Mouse (Mus musculus): Measurements from ENCODE around the gene Pdlim1.
"Not testable (repeated sequence)": the region's sequence is repeated elsewhere in the genome, so short reads cannot be mapped to it uniquely, and the experiment has no call there.

Gene Pdlim1

GRCm38 (mm10) chr19:40240838-40241689 lies 30.6 kb downstream of the Pdlim1 start:
- no peak for DNase-seq (ENCODE audit: low spot score in 2 of 2)

GRCm38 (mm10) chr19:40240360-40240759 lies 31.3 kb downstream of the Pdlim1 start:
- DNase-seq (ENCODE audit: low spot score in 2 of 2): no peak

- no peak for DNase-seq (ENCODE audit: low spot score in 2 of 2)
Observed at GRCm38 (mm10) chr19:40238175-40238850, 33.3 kb downstream of the Pdlim1 start.

- DNase-seq (ENCODE audit: low spot score in 2 of 2): no peak
Observed at GRCm38 (mm10) chr19:40232560-40232959, 39.1 kb downstream of the Pdlim1 start.

- DNase-seq (ENCODE audit: low spot score in 2 of 2): no peak
Observed at GRCm38 (mm10) chr19:40231825-40232541, 39.7 kb downstream of the Pdlim1 start.

- no peak for DNase-seq (ENCODE audit: low spot score in 2 of 2)
Observed at GRCm38 (mm10) chr19:40231074-40231738, 40.4 kb downstream of the Pdlim1 start.

- DNase-seq (ENCODE audit: low spot score in 2 of 2): no peak
Observed at GRCm38 (mm10) chr19:40226516-40227151, 45.0 kb downstream of the Pdlim1 start.

GRCm38 (mm10) chr19:40225761-40226110 lies 45.9 kb downstream of the Pdlim1 start:
- DNase-seq (ENCODE audit: low spot score in 2 of 2): no peak

GRCm38 (mm10) chr19:40225102-40225760 lies 46.4 kb downstream of the Pdlim1 start:
- peak; percentile 68 to 72 for DNase-seq (ENCODE audit: low spot score in 2 of 2)

GRCm38 (mm10) chr19:40222307-40222706 lies 49.3 kb downstream of the Pdlim1 start:
- DNase-seq (ENCODE audit: low spot score in 2 of 2): not testable (repeated sequence)

GRCm38 (mm10) chr19:40220878-40221277 lies 50.8 kb downstream of the Pdlim1 start:
- no peak for DNase-seq (ENCODE audit: low spot score in 2 of 2)

GRCm38 (mm10) chr19:40202947-40203346 lies 68.7 kb downstream of the Pdlim1 start:
- DNase-seq (ENCODE audit: low spot score in 2 of 2): not testable (repeated sequence)

GRCm38 (mm10) chr19:40190596-40190995 lies 81.0 kb downstream of the Pdlim1 start:
- DNase-seq (ENCODE audit: low spot score in 2 of 2): no peak

GRCm38 (mm10) chr19:40187160-40187559 lies 84.5 kb downstream of the Pdlim1 start, which contains the start of gene Cyp2c70:
Cyp2c70 (minus strand) TSS chr19:40187333.
- no peak for DNase-seq (ENCODE audit: low spot score in 2 of 2)

- no peak for DNase-seq (ENCODE audit: low spot score in 2 of 2)
Observed at GRCm38 (mm10) chr19:40183600-40183999, 88.0 kb downstream of the Pdlim1 start.

GRCm38 (mm10) chr19:40178311-40178710 lies 93.3 kb downstream of the Pdlim1 start:
- DNase-seq (ENCODE audit: low spot score in 2 of 2): no peak
